In the genomic region with DNA sequence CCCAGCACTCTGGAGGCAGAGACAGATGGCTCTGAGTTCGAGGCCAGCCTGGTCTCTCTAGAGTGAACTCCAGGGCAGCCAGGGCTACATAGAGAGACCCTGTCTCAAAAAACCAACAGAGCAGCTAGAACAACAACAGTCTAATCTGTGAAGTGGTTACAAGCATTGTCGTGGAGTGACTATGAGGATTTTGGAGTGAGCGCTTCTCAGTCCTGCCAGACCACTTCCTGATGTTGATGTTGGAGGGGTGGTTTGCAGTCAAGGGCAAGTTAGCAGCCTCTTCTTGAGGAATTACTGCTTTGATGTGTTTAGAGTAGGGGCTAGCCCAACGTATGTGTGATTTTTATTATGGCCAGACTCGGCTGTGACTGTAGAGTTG, we compare ENCODE assay signal across 26 mouse cellular contexts. TPM values are rescaled to one million over a fixed set of nuclear protein-coding genes. Genes with fewer than 3 reads are reported as not detected.
DNase-seq lines count a peak whose midpoint lies in the region; ATAC-seq lines count a peak whose summit lies in the region.
"Had no signal": no experiment of that assay in that cellular context is flagged by ENCODE, and none has a peak within 500 bp of the region (broad histone marks: within the 10 kb centered on the region; RNA-seq: fewer than 3 reads in every experiment).

No protein-coding gene starts in this region.

- 0 out of 2 replicates have a peak, but pooled peaks cover 3% of the 10 kb centered on the region for H3K36me3 ChIP-seq in heart, embryonic 12.5 days
- H3K36me3 ChIP-seq in neural tube, embryonic 11.5 days (ENCODE audit: control insufficient read depth, insufficient read depth, low read length): no peaks in the 10 kb centered on the region
- H3K36me3 ChIP-seq in neural tube, embryonic 15.5 days: no peaks in the 10 kb centered on the region
- H3K36me3 ChIP-seq in midbrain, embryonic 11.5 days (ENCODE audit: control insufficient read depth, insufficient read depth, low read length): no peaks in the 10 kb centered on the region
- peaks cover 16% of the 10 kb centered on the region for H3K36me3 ChIP-seq in midbrain, embryonic 10.5 days
- H3K36me3 ChIP-seq: forebrain, embryonic 15.5 days; hindbrain, embryonic 15.5 days had no signal

- H3K4me3 ChIP-seq in heart, embryonic 12.5 days: no peak overlapping the region
- H3K4me3 ChIP-seq in neural tube, embryonic 11.5 days (ENCODE audit: low read depth, low read length): no peak overlapping the region
- no peak overlapping the region for H3K4me3 ChIP-seq in neural tube, embryonic 15.5 days (replicated peaks)
- H3K4me3 ChIP-seq in midbrain, embryonic 11.5 days (ENCODE audit: low read depth, low read length): no peak overlapping the region
- no peak overlapping the region for H3K4me3 ChIP-seq in midbrain, embryonic 10.5 days
- H3K4me3 ChIP-seq: forebrain, embryonic 15.5 days; hindbrain, embryonic 15.5 days had no signal

- H3K4me1 ChIP-seq in heart, embryonic 12.5 days (replicated peaks): peaks cover 76% of the 10 kb centered on the region
- H3K4me1 ChIP-seq in neural tube, embryonic 11.5 days (ENCODE audit: control insufficient read depth, insufficient read depth, low read length): peaks cover 22% of the 10 kb centered on the region
- H3K4me1 ChIP-seq in neural tube, embryonic 15.5 days: peaks cover 65% of the 10 kb centered on the region
- peaks cover 14% of the 10 kb centered on the region for H3K4me1 ChIP-seq in midbrain, embryonic 11.5 days (ENCODE audit: control insufficient read depth, insufficient read depth, low read length)
- H3K4me1 ChIP-seq in midbrain, embryonic 10.5 days: peaks cover 51% of the 10 kb centered on the region

- H3K27ac ChIP-seq in heart, embryonic 12.5 days (ENCODE audit: poor library complexity, severe bottlenecking): peak overlapping the region; percentile 0; the same call in 1 of the 2 replicates
- H3K27ac ChIP-seq in neural tube, embryonic 11.5 days (ENCODE audit: low read depth, low read length): no peak overlapping the region
- H3K27ac ChIP-seq in neural tube, embryonic 15.5 days (replicated peaks): no peak overlapping the region
- H3K27ac ChIP-seq in midbrain, embryonic 11.5 days (ENCODE audit: low read depth, low read length): no peak overlapping the region
- no peak overlapping the region for H3K27ac ChIP-seq in midbrain, embryonic 10.5 days (replicated peaks)
- H3K27ac ChIP-seq: forebrain, embryonic 15.5 days; hindbrain, embryonic 15.5 days; stomach, postnatal 0 days had no signal

- H3K4me2 ChIP-seq in heart, embryonic 12.5 days: no peak overlapping the region
- no peak overlapping the region for H3K4me2 ChIP-seq in neural tube, embryonic 11.5 days (ENCODE audit: low read depth)
- H3K4me2 ChIP-seq in neural tube, embryonic 15.5 days: no peak overlapping the region
- H3K4me2 ChIP-seq in midbrain, embryonic 11.5 days: no peak overlapping the region
- H3K4me2 ChIP-seq: forebrain, embryonic 15.5 days; hindbrain, embryonic 15.5 days had no signal

- ATAC-seq in heart, embryonic 12.5 days (ENCODE audit: insufficient number of reproducible peaks, low FRiP score): no peak
- no peak for ATAC-seq in neural tube, embryonic 11.5 days (ENCODE audit: insufficient read depth, low FRiP score, low TSS enrichment)
- ATAC-seq in neural tube, embryonic 15.5 days (ENCODE audit: low FRiP score): no peak
- peak; percentile 36 for ATAC-seq in granulocyte monocyte progenitor cell, adult 5-6 weeks (replicated peaks; ENCODE audit: poor library complexity, severe bottlenecking)
- peak; percentile 48; the same call in 1 of the 2 replicates for ATAC-seq in megakaryocyte-erythroid progenitor cell, adult 5-6 weeks (replicated peaks; ENCODE audit: low FRiP score, low TSS enrichment, poor library complexity, severe bottlenecking)
- ATAC-seq in midbrain, embryonic 11.5 days (ENCODE audit: low FRiP score): no peak
- ATAC-seq: forebrain, embryonic 15.5 days had no signal

- H3K27me3 ChIP-seq in heart, embryonic 12.5 days (replicated peaks): no peaks in the 10 kb centered on the region
- H3K27me3 ChIP-seq in neural tube, embryonic 11.5 days (ENCODE audit: control insufficient read depth, insufficient read depth, low read length): no peaks in the 10 kb centered on the region
- no peaks in the 10 kb centered on the region for H3K27me3 ChIP-seq in neural tube, embryonic 15.5 days (replicated peaks)
- H3K27me3 ChIP-seq in midbrain, embryonic 11.5 days (ENCODE audit: control insufficient read depth, insufficient read depth, low read length): no peaks in the 10 kb centered on the region
- H3K27me3 ChIP-seq in midbrain, embryonic 10.5 days (ENCODE audit: low read depth, poor library complexity, severe bottlenecking): no peaks in the 10 kb centered on the region
- H3K27me3 ChIP-seq: forebrain, embryonic 15.5 days; hindbrain, embryonic 15.5 days had no signal

- H3K9ac ChIP-seq in heart, embryonic 12.5 days: no peak overlapping the region
- H3K9ac ChIP-seq in neural tube, embryonic 11.5 days (ENCODE audit: low read length): no peak overlapping the region
- H3K9ac ChIP-seq in neural tube, embryonic 15.5 days (replicated peaks): no peak overlapping the region
- no peak overlapping the region for H3K9ac ChIP-seq in midbrain, embryonic 11.5 days (ENCODE audit: low read length)
- H3K9ac ChIP-seq: forebrain, embryonic 15.5 days; hindbrain, embryonic 15.5 days; liver, postnatal 0 days had no signal

- DNase-seq in heart, adult 18-20 months: no peak
- DNase-seq in neural tube, embryonic 11.5 days (ENCODE audit: low spot score): peak; percentile 3
- no peak for DNase-seq in midbrain, embryonic 11.5 days (ENCODE audit: low spot score, missing footprints)
- no peak for DNase-seq in midbrain, embryonic 10.5 days (ENCODE audit: low spot score)
- DNase-seq: adrenal gland, adult 8-10 months; B cell, adult 2 months; cerebellum, adult 11-12 months; cerebellum, postnatal 14 days; embryo, embryonic 11 days; heart, postnatal 14 days; kidney, adult 18-20 months; kidney, postnatal 14 days; left cerebral cortex, postnatal 4 days; liver; liver, postnatal 0 days; lung, postnatal 14 days; midbrain, embryonic 14.5 days; retina, postnatal 1 day; thymus, postnatal 14 days had no signal

- H3K9me3 ChIP-seq in heart, embryonic 12.5 days (replicated peaks): 0 out of 2 replicates have a peak, but pooled peaks cover 2% of the 10 kb centered on the region
- no peaks in the 10 kb centered on the region for H3K9me3 ChIP-seq in neural tube, embryonic 11.5 days (ENCODE audit: control insufficient read depth, low read length)
- H3K9me3 ChIP-seq in neural tube, embryonic 15.5 days (replicated peaks): no peaks in the 10 kb centered on the region
- H3K9me3 ChIP-seq in midbrain, embryonic 11.5 days (ENCODE audit: control insufficient read depth, low read length): no peaks in the 10 kb centered on the region
- no peaks in the 10 kb centered on the region for H3K9me3 ChIP-seq in midbrain, embryonic 10.5 days (replicated peaks)
- H3K9me3 ChIP-seq: forebrain, embryonic 15.5 days; hindbrain, embryonic 15.5 days had no signal

- 57% methylated on average over 5 of the region's 5 CpGs for WGBS in heart, embryonic 12.5 days
- WGBS in neural tube, embryonic 11.5 days: 81% methylated on average over 5 of the region's 5 CpGs
- 79% methylated on average over 5 of the region's 5 CpGs for WGBS in neural tube, embryonic 15.5 days
- 91% methylated on average over 5 of the region's 5 CpGs for WGBS in midbrain, embryonic 11.5 days
- 88% methylated on average over 5 of the region's 5 CpGs for WGBS in midbrain, embryonic 10.5 days

RNA-seq across cellular contexts. Expression of gene Reep3, which starts 15.0 kb away (rescaled TPM):
- 28.4 and 29.3 TPM in 2 replicates for polyA plus RNA-seq in heart, embryonic 12.5 days (2016; fragmentation: Nextera tagmentation; extraction: Ambion mirVana)
- 10 to 100 TPM; 16.0 to 19.6 TPM for total RNA-seq in heart, adult 18-20 months (2021)
- 40.6 and 42.1 TPM in 2 replicates for polyA plus RNA-seq in neural tube, embryonic 11.5 days (2014; fragmentation: Nextera tagmentation; extraction: Ambion mirVana)
- 34.5 and 35.9 TPM in 2 replicates for polyA plus RNA-seq in neural tube, embryonic 15.5 days (2015; fragmentation: Nextera tagmentation; extraction: Ambion mirVana)
- total RNA-seq in granulocyte monocyte progenitor cell, adult 5-6 weeks (2014; fragmentation: Nextera tagmentation): 21.6 and 22.3 TPM in 2 replicates
- 11.8 and 13.4 TPM in 2 replicates for total RNA-seq in granulocyte monocyte progenitor cell, adult 5-6 weeks (2017)
- total RNA-seq in megakaryocyte-erythroid progenitor cell, adult 5-6 weeks (2014; fragmentation: Nextera tagmentation): 6.8 and 9.1 TPM in 2 replicates
- 3.6 and 6.3 TPM in 2 replicates for total RNA-seq in megakaryocyte-erythroid progenitor cell, adult 5-6 weeks (2017)
- 37.5 and 38.9 TPM in 2 replicates for polyA plus RNA-seq in midbrain, embryonic 11.5 days (2014; fragmentation: Nextera tagmentation; extraction: Ambion mirVana)
- 31.7 and 36.7 TPM in 2 replicates for polyA plus RNA-seq in midbrain, embryonic 10.5 days (2016; fragmentation: Nextera tagmentation; extraction: Ambion mirVana)

RNA-seq across cellular contexts. Expression of gene Jmjd1c, which starts 15.9 kb away (rescaled TPM):
- polyA plus RNA-seq in heart, embryonic 12.5 days (2016; fragmentation: Nextera tagmentation; extraction: Ambion mirVana): 37.9 and 42.3 TPM in 2 replicates
- total RNA-seq in heart, adult 18-20 months (2021): 10 to 100 TPM; 31.5 to 34.6 TPM
- 47.6 and 52.2 TPM in 2 replicates for polyA plus RNA-seq in neural tube, embryonic 11.5 days (2014; fragmentation: Nextera tagmentation; extraction: Ambion mirVana)
- polyA plus RNA-seq in neural tube, embryonic 15.5 days (2015; fragmentation: Nextera tagmentation; extraction: Ambion mirVana): 43.8 and 50.7 TPM in 2 replicates
- total RNA-seq in granulocyte monocyte progenitor cell, adult 5-6 weeks (2014; fragmentation: Nextera tagmentation): 82.9 and 89.7 TPM in 2 replicates
- 57.8 and 69.4 TPM in 2 replicates for total RNA-seq in granulocyte monocyte progenitor cell, adult 5-6 weeks (2017)
- 163 and 165 TPM in 2 replicates for total RNA-seq in megakaryocyte-erythroid progenitor cell, adult 5-6 weeks (2014; fragmentation: Nextera tagmentation)
- total RNA-seq in megakaryocyte-erythroid progenitor cell, adult 5-6 weeks (2017): 109 and 163 TPM in 2 replicates
- polyA plus RNA-seq in midbrain, embryonic 11.5 days (2014; fragmentation: Nextera tagmentation; extraction: Ambion mirVana): 46.9 and 49.0 TPM in 2 replicates
- 27.1 and 28.4 TPM in 2 replicates for polyA plus RNA-seq in midbrain, embryonic 10.5 days (2016; fragmentation: Nextera tagmentation; extraction: Ambion mirVana)

Comparison
In these comparisons a context has a peak if more than half of its experiments do, and no peak if none do; other contexts are left out.
1. ATAC-seq: peak in granulocyte monocyte progenitor cell, adult 5-6 weeks (single experiment) and megakaryocyte-erythroid progenitor cell, adult 5-6 weeks (single experiment); none in heart, embryonic 12.5 days (single experiment), neural tube, embryonic 11.5 days (single experiment), neural tube, embryonic 15.5 days (single experiment) and midbrain, embryonic 11.5 days (single experiment).